In the genomic region with DNA sequence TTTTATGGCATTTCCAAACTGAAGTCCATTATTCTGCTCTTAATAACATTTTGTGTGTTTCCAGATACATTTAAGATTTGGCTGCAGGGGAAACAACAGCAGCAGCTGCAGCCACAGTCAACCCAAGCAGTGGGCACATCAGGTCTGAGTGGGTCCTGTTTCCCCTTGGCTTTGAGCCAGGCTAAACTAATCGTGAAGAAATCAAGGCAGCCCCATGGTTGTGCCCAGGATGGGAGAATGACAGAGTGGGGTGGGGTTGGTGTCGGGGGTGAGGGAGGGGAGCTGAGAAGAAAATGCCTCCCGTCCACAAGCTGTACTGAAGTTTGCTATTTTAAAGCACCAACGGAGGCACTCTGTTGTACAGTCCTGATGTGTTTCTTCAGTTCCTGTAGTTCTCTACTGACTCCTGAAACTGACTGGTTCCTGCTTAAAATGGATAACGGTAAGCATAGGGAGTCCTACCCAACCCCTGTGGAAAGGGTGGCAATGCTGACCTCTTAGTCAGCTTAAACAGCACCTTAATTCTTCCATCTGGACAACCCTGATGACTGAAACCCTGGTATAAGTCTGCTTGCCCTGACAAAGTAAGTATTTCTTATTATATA, we compare ENCODE assay signal across 15 mouse cellular contexts. TPM values are rescaled to one million over a fixed set of nuclear protein-coding genes. Genes with fewer than 3 reads are reported as not detected.
DNase-seq lines count a peak whose midpoint lies in the region; ATAC-seq and TF ChIP-seq lines count a peak whose summit lies in the region.
"Had no signal": no experiment of that assay in that cellular context is flagged by ENCODE, and none has a peak within 500 bp of the region (broad histone marks: within the 10 kb centered on the region; RNA-seq: fewer than 3 reads in every experiment).

No protein-coding gene starts in this region.

- intact Hi-C loops in heart, adult 2 months (cut with DNase I) = no loop called here
- intact Hi-C loops in heart, postnatal 10 days (cut with DNase I) = no loop called here

- no peaks in the 10 kb centered on the region for H3K9me3 ChIP-seq in heart, embryonic 16.5 days (replicated peaks; ENCODE audit: control insufficient read depth, low read length)
- H3K9me3 ChIP-seq: forebrain, embryonic 13.5 days; neural tube, embryonic 13.5 days had no signal

- 23% methylated on average over 5 of the region's 5 CpGs for WGBS in heart, adult 2 months
- WGBS in heart, embryonic 16.5 days = 28% methylated on average over 5 of the region's 5 CpGs

- TF ChIP-seq CTCF in heart, adult 2 months (IDR thresholded peaks at IDR 0.05) = no peak
- no peak for TF ChIP-seq CTCF in layer of hippocampus, adult 2 months (conservative IDR thresholded peaks at IDR 0.05)

- no peak for ATAC-seq in heart, embryonic 16.5 days (replicated peaks; ENCODE audit: extremely low read depth, insufficient read depth, low FRiP score)
- peak; percentile 50 for ATAC-seq in megakaryocyte progenitor cell, adult 5-6 weeks (replicated peaks; ENCODE audit: poor library complexity)
- ATAC-seq: forebrain, embryonic 13.5 days; midbrain, embryonic 16.5 days had no signal

- no peak overlapping the region; the same call in 1 of the 2 replicates for H3K9ac ChIP-seq in heart, adult 2 months (ENCODE audit: low read depth, low read length)
- H3K9ac ChIP-seq in heart, embryonic 16.5 days (ENCODE audit: low read length) = peak overlapping the region; percentile 21; the same call in 1 of the 2 replicates
- H3K9ac ChIP-seq: forebrain, embryonic 13.5 days; neural tube, embryonic 13.5 days had no signal

- peak overlapping the region; percentile 24 for H3K4me2 ChIP-seq in heart, embryonic 16.5 days (ENCODE audit: low read depth, low read length)
- H3K4me2 ChIP-seq: forebrain, embryonic 13.5 days; neural tube, embryonic 13.5 days had no signal

- H3K27me3 ChIP-seq in heart, adult 2 months (ENCODE audit: control insufficient read depth, insufficient read depth, low read length) = no peaks in the 10 kb centered on the region
- H3K27me3 ChIP-seq in heart, embryonic 16.5 days (ENCODE audit: control insufficient read depth, insufficient read depth, low read length) = no peaks in the 10 kb centered on the region
- H3K27me3 ChIP-seq: forebrain, embryonic 13.5 days; neural tube, embryonic 13.5 days had no signal

- no peaks in the 10 kb centered on the region for H3K79me2 ChIP-seq in heart, adult 2 months (replicated peaks; ENCODE audit: control insufficient read depth, insufficient read depth, low read length)

- no peak for DNase-seq in heart, adult 2 months
- no peak for DNase-seq in heart, postnatal 10 days
- no peak for DNase-seq in layer of hippocampus, adult 2 months (ENCODE audit: low spot score in 2 of 2)
- DNase-seq in layer of hippocampus, postnatal 36 days = no peak
- no peak for DNase-seq in kidney, postnatal 25 days
- no peak for DNase-seq in urinary bladder, adult 2 months (ENCODE audit: low spot score)
- DNase-seq: adrenal gland, postnatal 10 days; cerebellum, adult 8-10 months; kidney, adult 18-20 months; spleen, adult 18-20 months had no signal

- peak overlapping the region; percentile 10 for H3K27ac ChIP-seq in heart, adult 2 months
- peak overlapping the region; percentile 43 for H3K27ac ChIP-seq in layer of hippocampus, adult 2 months
- H3K27ac ChIP-seq in heart, embryonic 16.5 days (ENCODE audit: low read length) = peak overlapping the region; percentile 67
- H3K27ac ChIP-seq: forebrain, embryonic 13.5 days; neural tube, embryonic 13.5 days had no signal

- no peak overlapping the region for H3K4me3 ChIP-seq in heart, adult 2 months
- H3K4me3 ChIP-seq in layer of hippocampus, adult 2 months = no peak overlapping the region
- no peak overlapping the region for H3K4me3 ChIP-seq in heart, embryonic 16.5 days (ENCODE audit: low read length)
- H3K4me3 ChIP-seq: forebrain, embryonic 13.5 days; neural tube, embryonic 13.5 days had no signal

- no peak for TF ChIP-seq POLR2A in heart, adult 2 months (IDR thresholded peaks at IDR 0.05; ENCODE audit: insufficient read depth, low read depth, low read length)

- no peaks in the 10 kb centered on the region; the same call in 1 of the 2 replicates for H3K4me1 ChIP-seq in heart, adult 2 months (ENCODE audit: control insufficient read depth, insufficient read depth, low read length)
- H3K4me1 ChIP-seq in heart, embryonic 16.5 days (ENCODE audit: control insufficient read depth, insufficient read depth, low read length) = peaks cover 38% of the 10 kb centered on the region
- H3K4me1 ChIP-seq: forebrain, embryonic 13.5 days; neural tube, embryonic 13.5 days had no signal

- no peak for TF ChIP-seq EP300 in heart, adult 2 months (IDR thresholded peaks at IDR 0.05; ENCODE audit: insufficient read depth, low read depth, low read length)

- H3K36me3 ChIP-seq in heart, adult 2 months (ENCODE audit: control insufficient read depth, insufficient read depth, low read length) = no peaks in the 10 kb centered on the region; the same call in 1 of the 2 replicates
- no peaks in the 10 kb centered on the region for H3K36me3 ChIP-seq in heart, embryonic 16.5 days (ENCODE audit: control insufficient read depth, insufficient read depth)
- H3K36me3 ChIP-seq: neural tube, embryonic 13.5 days had no signal

RNA-seq across cellular contexts. Expression of gene Mylk3, which starts 12.6 kb away (rescaled TPM):
- 100 to 1,000 TPM; 422 to 470 TPM for total RNA-seq in heart, adult 2 months (2021)
- 180 and 297 TPM in 2 replicates for polyA plus RNA-seq in heart, adult 2 months (2012; rRNA removed)
- total RNA-seq in heart, postnatal 10 days (2021) = 100 to 1,000 TPM; 274 to 314 TPM
- total RNA-seq in layer of hippocampus, adult 2 months (2021) = 1 to 10 TPM; 4.1 to 4.9 TPM
- total RNA-seq in layer of hippocampus, postnatal 36 days (2021) = 1 to 10 TPM; 1.6 to 2.0 TPM
- 254 and 278 TPM in 2 replicates for polyA plus RNA-seq in heart, embryonic 16.5 days (2015; fragmentation: Nextera tagmentation; extraction: Ambion mirVana)
- 2.2 and 2.8 TPM in 2 replicates for total RNA-seq in megakaryocyte progenitor cell, adult 5-6 weeks (2015)
- total RNA-seq in megakaryocyte progenitor cell, adult 5-6 weeks (2017) = 4.8 and 10.0 TPM in 2 replicates
- 0.21 and 0.22 TPM in 2 replicates for polyA plus RNA-seq in urinary bladder, adult 2 months (2012; rRNA removed)

RNA-seq across cellular contexts. Expression of gene 4921524J17Rik, which starts 59.1 kb away (rescaled TPM):
- total RNA-seq in heart, adult 2 months (2021) = 10 to 100 TPM; 18.3 to 22.5 TPM
- polyA plus RNA-seq in heart, adult 2 months (2012; rRNA removed) = 8.1 and 11.4 TPM in 2 replicates
- 10 to 100 TPM; 17.9 to 21.6 TPM for total RNA-seq in heart, postnatal 10 days (2021)
- 10 to 100 TPM; 16.5 to 17.7 TPM for total RNA-seq in layer of hippocampus, adult 2 months (2021)
- total RNA-seq in layer of hippocampus, postnatal 36 days (2021) = 10 to 100 TPM; 16.8 to 17.1 TPM
- polyA plus RNA-seq in heart, embryonic 16.5 days (2015; fragmentation: Nextera tagmentation; extraction: Ambion mirVana) = 56.8 and 70.0 TPM in 2 replicates
- 33.6 and 42.2 TPM in 2 replicates for total RNA-seq in megakaryocyte progenitor cell, adult 5-6 weeks (2015)
- total RNA-seq in megakaryocyte progenitor cell, adult 5-6 weeks (2017) = 58.3 and 61.4 TPM in 2 replicates
- 16.4 TPM in 2 replicates for polyA plus RNA-seq in urinary bladder, adult 2 months (2012; rRNA removed)

Comparison
In these comparisons a context has a peak if more than half of its experiments do, and no peak if none do; other contexts are left out.
1. H3K27ac ChIP-seq: peak in every context shown above with its lines; median percentile 67 in heart, embryonic 16.5 days; 43 in layer of hippocampus, adult 2 months; 10 in heart, adult 2 months.
2. RNA of gene Mylk3, which starts 12.6 kb away (total RNA-seq): 422 to 470 TPM in heart, adult 2 months and 274 to 314 TPM in heart, postnatal 10 days; 4.1 to 4.9 TPM in layer of hippocampus, adult 2 months, 2.2 to 10.0 TPM in megakaryocyte progenitor cell, adult 5-6 weeks and 1.6 to 2.0 TPM in layer of hippocampus, postnatal 36 days; every median in the first group is over 10 times any median in the second.